Mouse (Mus musculus) forebrain, embryonic 14.5 days (tissue): ENCODE results near the gene Lcn11. TPM values are rescaled to one million over a fixed set of nuclear protein-coding genes. Genes with fewer than 3 reads are reported as not detected.

Experiments used
- ATAC-seq: fragments of 200-750 bp; cut with Nextera tagmentation; 2 replicates; pipeline ENCODE4 v1.8.0; 2017; ENCODE audit warnings: mild to moderate bottlenecking, moderate library complexity
- DNase-seq: peaks from one replicate; pipeline ENCODE4 v3.0.0-alpha.2; 2015; ENCODE audit warnings: low spot score
- H3K27ac ChIP-seq: fragments of 300-500 bp; sonication (generic); 2 replicates; pipeline ENCODE4 v1.5.1; 2014; ENCODE audit warnings: low read depth, mild to moderate bottlenecking, control low read depth, low read length, moderate library complexity
- H3K27me3 ChIP-seq: fragments of 300-500 bp; sonication (generic); replicated peaks from 2 replicates; pipeline ENCODE4 v1.6.1; 2014; ENCODE audit warnings: low read length, control low read depth, mixed read lengths; ENCODE audit not compliant: control insufficient read depth, insufficient read depth
- H3K36me3 ChIP-seq: fragments of 300-500 bp; sonication (generic); 2 replicates; pipeline ENCODE4 v1.6.1; 2014; ENCODE audit warnings: low read length, control low read depth; ENCODE audit not compliant: control insufficient read depth, insufficient read depth
- H3K4me1 ChIP-seq: fragments of 300-500 bp; sonication (generic); 2 replicates; pipeline ENCODE4 v1.6.1; 2014; ENCODE audit warnings: antibody characterized with exemption, low read length, control low read depth; ENCODE audit not compliant: control insufficient read depth, insufficient read depth
- H3K4me2 ChIP-seq: fragments of 300-500 bp; sonication (generic); 2 replicates; pipeline ENCODE4 v1.6.1; 2014; ENCODE audit warnings: mild to moderate bottlenecking, control low read depth, low read length
- H3K4me3 ChIP-seq: fragments of 300-500 bp; sonication (generic); 2 replicates; pipeline ENCODE4 v1.5.1; 2014; ENCODE audit warnings: low read depth, low read length, control low read depth
- H3K9ac ChIP-seq: fragments of 300-500 bp; sonication (generic); 2 replicates; pipeline ENCODE4 v1.6.1; 2014; ENCODE audit warnings: mild to moderate bottlenecking, low read length, control low read depth, moderate library complexity
- H3K9me3 ChIP-seq: fragments of 300-500 bp; sonication (generic); replicated peaks from 2 replicates; pipeline ENCODE4 v1.6.1; 2016; ENCODE audit warnings: low read length, control low read depth, mixed read lengths; ENCODE audit not compliant: control insufficient read depth
- WGBS: fragments of 180-500 bp; shearing (Covaris S2); extraction: QIAGEN DNeasy Blood & Tissue Kit; methylation state at CpG from one replicate; pipeline ENCODE4 v1.1.7; 2014; 5-methylcytosine and 5-hydroxymethylcytosine counted together
- polyA plus RNA-seq: library from polyadenylated mRNA; unstranded; fragments of >200 nt; fragmentation: Nextera tagmentation; extraction: Ambion mirVana; gene quantifications from 2 replicates; pipeline ENCODE4 v1.2.1, GENCODE M21; 2014

Lcn11 gene
- polyA plus RNA-seq, 1 experiment from 2014 or later = not detected

- Histone ChIP-seq H3K36me3 (no peaks in the 10 kb centered on the region), H3K4me1 (no peaks in the 10 kb centered on the region), H3K9ac (no peak overlapping the region), H3K4me3 (no peak overlapping the region), H3K27me3 (no peaks in the 10 kb centered on the region), H3K27ac (no peak overlapping the region), H3K9me3 (no peaks in the 10 kb centered on the region), H3K4me2 (no peak overlapping the region)
- no peak for DNase-seq
- ATAC-seq = no peak
- 78% methylated on average over 2 of the region's 2 CpGs for WGBS
Measured at GRCm38 (mm10) chr2:25774640-25775039, 2.2 kb upstream of the Lcn11 start.

GRCm38 (mm10) chr2:25775991-25776390 is 826 bp upstream of the Lcn11 start:
- no peaks in the 10 kb centered on the region for H3K9me3 ChIP-seq
- no peak overlapping the region for H3K4me2 ChIP-seq
- H3K4me1 ChIP-seq = no peaks in the 10 kb centered on the region
- H3K36me3 ChIP-seq = no peaks in the 10 kb centered on the region
- no peak overlapping the region for H3K9ac ChIP-seq
- no peak overlapping the region for H3K27ac ChIP-seq
- ATAC-seq (no peak), DNase-seq (no peak)
- 62% methylated on average over 3 of the region's 3 CpGs for WGBS
- H3K27me3 ChIP-seq = no peaks in the 10 kb centered on the region
- H3K4me3 ChIP-seq = no peak overlapping the region

- H3K27me3 ChIP-seq = no peaks in the 10 kb centered on the region
- no peaks in the 10 kb centered on the region for H3K9me3 ChIP-seq
- no peaks in the 10 kb centered on the region for H3K4me1 ChIP-seq
- H3K4me3 ChIP-seq = no peak overlapping the region
- no peaks in the 10 kb centered on the region for H3K36me3 ChIP-seq
- no peak overlapping the region for H3K27ac ChIP-seq
- DNase-seq (no peak), ATAC-seq (no peak)
- no peak overlapping the region for H3K9ac ChIP-seq
- WGBS = 93% methylated on average over 9 of the region's 9 CpGs
- H3K4me2 ChIP-seq = no peak overlapping the region
Measured at GRCm38 (mm10) chr2:25779076-25779475, 2.3 kb downstream of the Lcn11 start.

GRCm38 (mm10) chr2:25780921-25781320 is 4.1 kb downstream of the Lcn11 start:
- DNase-seq (no peak), ATAC-seq (no peak)
- Histone ChIP-seq H3K27me3 (no peaks in the 10 kb centered on the region), H3K9me3 (no peaks in the 10 kb centered on the region), H3K4me3 (no peak overlapping the region), H3K27ac (no peak overlapping the region), H3K4me2 (no peak overlapping the region), H3K36me3 (no peaks in the 10 kb centered on the region), H3K9ac (no peak overlapping the region), H3K4me1 (no peaks in the 10 kb centered on the region)
- WGBS = 58% methylated on average over 4 of the region's 4 CpGs

- Histone ChIP-seq H3K36me3 (no peaks in the 10 kb centered on the region), H3K4me3 (no peak within 1 kb of the TSS), H3K27me3 (no peaks in the 10 kb centered on the region), H3K9me3 (no peaks in the 10 kb centered on the region), H3K4me2 (no peak within 1 kb of the TSS), H3K4me1 (no peaks in the 10 kb centered on the region), H3K27ac (no peak within 1 kb of the TSS), H3K9ac (no peak within 1 kb of the TSS)
- no peak for DNase-seq
- ATAC-seq = no peak
- 78% methylated on average over 3 of the region's 3 CpGs for WGBS
Measured at GRCm38 (mm10) chr2:25781957-25782356, 5.1 kb downstream of the Lcn11 start, which contains the start of gene Gm13539. Gene Gm13539 (plus strand): TSS chr2:25782257.

GRCm38 (mm10) chr2:25785573-25786322 is 8.9 kb downstream of the Lcn11 start:
- Histone ChIP-seq H3K27me3 (no peaks in the 10 kb centered on the region), H3K4me2 (no peak overlapping the region), H3K9ac (no peak overlapping the region), H3K4me1 (no peaks in the 10 kb centered on the region), H3K36me3 (no peaks in the 10 kb centered on the region), H3K27ac (no peak overlapping the region), H3K9me3 (no peaks in the 10 kb centered on the region), H3K4me3 (no peak overlapping the region)
- DNase-seq = peak; percentile 7
- ATAC-seq = no peak
- 70% methylated on average over 5 of the region's 5 CpGs for WGBS

- H3K9me3 ChIP-seq = no peaks in the 10 kb centered on the region
- H3K4me3 ChIP-seq = no peak overlapping the region
- H3K27me3 ChIP-seq = no peaks in the 10 kb centered on the region
- H3K4me1 ChIP-seq = no peaks in the 10 kb centered on the region
- no peak overlapping the region for H3K4me2 ChIP-seq
- H3K36me3 ChIP-seq = no peaks in the 10 kb centered on the region
- H3K27ac ChIP-seq = no peak overlapping the region
- DNase-seq (no peak), ATAC-seq (no peak)
- H3K9ac ChIP-seq = no peak overlapping the region
- WGBS = 96% methylated on average over 3 of the region's 3 CpGs
Measured at GRCm38 (mm10) chr2:25789092-25789491, 12.3 kb downstream of the Lcn11 start.

GRCm38 (mm10) chr2:25797635-25798034 is 20.8 kb downstream of the Lcn11 start:
- Histone ChIP-seq H3K4me2 (no peak overlapping the region), H3K27me3 (0 out of 2 replicates have a peak, but pooled peaks cover 2% of the 10 kb centered on the region), H3K4me3 (no peak overlapping the region), H3K4me1 (no peaks in the 10 kb centered on the region), H3K9ac (no peak overlapping the region), H3K27ac (no peak overlapping the region), H3K36me3 (no peaks in the 10 kb centered on the region), H3K9me3 (no peaks in the 10 kb centered on the region)
- 57% methylated on average over 2 of the region's 2 CpGs for WGBS
- DNase-seq = no peak
- ATAC-seq = no peak

GRCm38 (mm10) chr2:25798065-25798464 is 21.2 kb downstream of the Lcn11 start:
- Histone ChIP-seq H3K27me3 (0 out of 2 replicates have a peak, but pooled peaks cover 2% of the 10 kb centered on the region), H3K4me2 (no peak overlapping the region), H3K4me3 (no peak overlapping the region), H3K27ac (no peak overlapping the region), H3K9ac (no peak overlapping the region), H3K4me1 (no peaks in the 10 kb centered on the region), H3K36me3 (no peaks in the 10 kb centered on the region), H3K9me3 (no peaks in the 10 kb centered on the region)
- WGBS = 36% methylated on average over 5 of the region's 5 CpGs
- ATAC-seq = no peak
- DNase-seq = no peak
